Mouse (Mus musculus) ovary, adult 18-20 months (tissue): ENCODE measurements at regions not wholly inside any gene's neighbourhood (a gene's known extent, or its start where the extent isn't known, plus 50 kb on each side); places are given as distances from the start of the nearest gene placed in this dataset.

ENCODE experiments used
- DNase-seq: peaks from one replicate; pipeline ENCODE4 v3.0.0; 2022; ENCODE audit warnings: low spot score, mixed read lengths

DNA sequence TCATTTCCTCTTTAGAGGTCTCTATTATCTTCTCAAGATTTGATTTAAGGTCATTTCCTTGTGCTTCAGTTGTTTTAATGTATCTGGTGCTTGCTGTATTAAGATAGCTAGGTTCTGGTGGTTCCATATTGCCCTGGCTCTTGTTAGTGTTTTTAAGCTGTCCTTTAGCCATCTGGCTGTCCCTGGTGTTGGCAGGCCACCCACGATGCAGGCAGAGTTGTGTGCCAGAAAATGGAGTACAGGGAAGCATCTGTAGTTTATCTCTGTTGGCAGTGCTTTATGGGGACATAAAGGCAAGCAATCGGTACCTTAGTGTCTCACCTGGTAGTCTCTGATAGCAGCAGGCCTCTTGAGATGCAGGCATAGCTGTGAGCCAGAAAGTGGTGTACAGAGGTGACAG lies 162.1 kb downstream of the Ice1 start:
- DNase-seq: no peak

DNA sequence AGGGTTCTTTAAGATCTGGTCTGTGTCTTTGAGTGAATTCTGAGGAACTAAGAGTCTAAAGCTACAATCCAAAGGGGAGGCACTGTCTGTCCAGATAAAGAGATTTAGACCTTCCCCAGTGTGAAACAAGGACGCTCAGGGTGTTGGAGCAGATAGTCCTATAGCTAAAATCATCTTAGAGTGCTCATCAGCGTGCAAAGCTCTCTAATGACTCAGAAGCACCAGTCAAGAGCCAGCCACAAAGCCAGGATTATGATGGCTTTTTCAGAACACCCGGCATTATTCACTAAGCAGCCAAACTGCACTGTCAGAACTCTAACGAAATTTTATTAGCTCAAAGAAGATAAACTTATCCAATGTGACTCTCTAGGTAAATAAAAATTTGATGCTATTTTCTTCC lies 138.1 kb downstream of the Ice1 start:
- no peak for DNase-seq
